ENCODE assay signal across 18 mouse cellular contexts in the genomic region with DNA sequence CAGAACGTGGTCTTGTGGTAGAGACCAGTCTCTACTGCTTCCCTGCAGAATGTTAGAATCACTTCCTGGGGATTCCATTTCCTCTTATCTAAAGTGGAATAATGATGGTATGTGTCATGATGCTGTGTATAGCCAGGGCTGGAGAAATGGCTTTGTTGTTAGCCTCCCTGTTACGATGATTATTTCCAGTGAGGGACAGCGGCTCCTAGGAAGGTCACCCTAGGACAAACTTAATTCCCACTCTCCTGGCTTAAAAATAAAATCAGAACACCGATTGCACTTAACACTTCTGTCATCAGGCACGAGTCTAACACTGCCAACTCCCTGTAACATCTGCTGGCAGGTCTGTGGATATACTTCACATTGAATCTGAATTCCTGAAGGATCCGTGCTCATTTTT.
DNase-seq lines count a peak whose midpoint lies in the region; ATAC-seq lines count a peak whose summit lies in the region.
"Had no signal": no experiment of that assay in that cellular context is flagged by ENCODE, and none has a peak within 500 bp of the region (broad histone marks: within the 10 kb centered on the region; RNA-seq: fewer than 3 reads in every experiment).

No protein-coding gene starts in this region.

- no peak overlapping the region for H3K4me2 ChIP-seq in heart, embryonic 15.5 days
- H3K4me2 ChIP-seq in liver, embryonic 11.5 days: no peak overlapping the region
- H3K4me2 ChIP-seq: embryonic facial prominence, embryonic 12.5 days; forebrain, embryonic 13.5 days; forebrain, embryonic 15.5 days had no signal

- no peaks in the 10 kb centered on the region for H3K9me3 ChIP-seq in heart, embryonic 15.5 days (replicated peaks)
- no peaks in the 10 kb centered on the region for H3K9me3 ChIP-seq in liver, embryonic 11.5 days (ENCODE audit: control insufficient read depth, low read length)
- H3K9me3 ChIP-seq: embryonic facial prominence, embryonic 10.5 days; embryonic facial prominence, embryonic 12.5 days; forebrain, embryonic 13.5 days; forebrain, embryonic 15.5 days had no signal

- intact Hi-C loops in heart, postnatal 10 days (cut with DNase I): no loop called here

- H3K27ac ChIP-seq in heart, embryonic 15.5 days: no peak overlapping the region
- no peak overlapping the region for H3K27ac ChIP-seq in liver, embryonic 11.5 days (ENCODE audit: low read depth, low read length)
- H3K27ac ChIP-seq: embryonic facial prominence, embryonic 10.5 days; embryonic facial prominence, embryonic 12.5 days; forebrain, embryonic 13.5 days; forebrain, embryonic 15.5 days had no signal

- WGBS in heart, embryonic 15.5 days: 30% methylated on average over 6 of the region's 6 CpGs
- 66% methylated on average over 6 of the region's 6 CpGs for WGBS in liver, embryonic 11.5 days

- no peak for DNase-seq in heart, adult 18-20 months
- peak; percentile 2 for DNase-seq in heart, postnatal 10 days
- no peak for DNase-seq in heart, postnatal 4 days
- no peak for DNase-seq in liver, embryonic 11.5 days (ENCODE audit: low spot score)
- DNase-seq: adrenal gland, adult 2 months; adrenal gland, postnatal 10 days; adrenal gland, postnatal 25 days; cerebellum, adult 11-12 months; cerebellum, adult 2 months; cerebellum, adult 9-10 months; cerebellum, postnatal 10 days; cerebellum, postnatal 25 days; forebrain, postnatal 0 days had no signal

- no peak overlapping the region for H3K9ac ChIP-seq in heart, embryonic 15.5 days
- H3K9ac ChIP-seq in liver, embryonic 11.5 days (ENCODE audit: low read depth, low read length): no peak overlapping the region
- H3K9ac ChIP-seq: embryonic facial prominence, embryonic 12.5 days; forebrain, embryonic 13.5 days; forebrain, embryonic 15.5 days; forebrain, postnatal 0 days had no signal

- 0 out of 2 replicates have a peak, but pooled peaks have one; percentile 4 for ATAC-seq in heart, embryonic 15.5 days (replicated peaks; ENCODE audit: insufficient number of reproducible peaks, insufficient read depth, low FRiP score, low read depth)
- ATAC-seq in liver, embryonic 11.5 days (replicated peaks; ENCODE audit: low FRiP score): no peak
- ATAC-seq: forebrain, embryonic 13.5 days; forebrain, embryonic 15.5 days; forebrain, postnatal 0 days had no signal

- H3K27me3 ChIP-seq in heart, embryonic 15.5 days: no peaks in the 10 kb centered on the region
- H3K27me3 ChIP-seq in liver, embryonic 11.5 days (replicated peaks; ENCODE audit: control insufficient read depth, insufficient read depth, low read length): no peaks in the 10 kb centered on the region
- H3K27me3 ChIP-seq: embryonic facial prominence, embryonic 12.5 days; forebrain, embryonic 13.5 days; forebrain, embryonic 15.5 days had no signal

- no peak overlapping the region for H3K4me3 ChIP-seq in heart, embryonic 15.5 days
- no peak overlapping the region for H3K4me3 ChIP-seq in liver, embryonic 11.5 days (ENCODE audit: low read depth, low read length)
- H3K4me3 ChIP-seq: embryonic facial prominence, embryonic 10.5 days; embryonic facial prominence, embryonic 12.5 days; forebrain, embryonic 13.5 days; forebrain, embryonic 15.5 days had no signal

- H3K4me1 ChIP-seq in heart, embryonic 15.5 days (replicated peaks): no peaks in the 10 kb centered on the region; the same call in 1 of the 2 replicates
- H3K4me1 ChIP-seq in liver, embryonic 11.5 days (replicated peaks; ENCODE audit: control insufficient read depth, insufficient read depth, low read length): no peaks in the 10 kb centered on the region
- H3K4me1 ChIP-seq: embryonic facial prominence, embryonic 10.5 days; embryonic facial prominence, embryonic 12.5 days; forebrain, embryonic 13.5 days; forebrain, embryonic 15.5 days had no signal

- no peaks in the 10 kb centered on the region for H3K36me3 ChIP-seq in heart, embryonic 15.5 days
- H3K36me3 ChIP-seq in liver, embryonic 11.5 days (ENCODE audit: control insufficient read depth, insufficient read depth, low read length): no peaks in the 10 kb centered on the region
- H3K36me3 ChIP-seq: embryonic facial prominence, embryonic 10.5 days; embryonic facial prominence, embryonic 12.5 days; forebrain, embryonic 15.5 days had no signal

Comparison
In these comparisons a context has a peak if more than half of its experiments do, and no peak if none do; other contexts are left out.
1. DNase-seq: peak in heart, postnatal 10 days (2 of 2); none in heart, adult 18-20 months (0 of 2), heart, postnatal 4 days (single experiment) and liver, embryonic 11.5 days (single experiment).